8 mouse cellular contexts compared by ENCODE assay signal in genomic region chrX:35888945-35889799, GRCm38 (mm10). TPM values are rescaled to one million over a fixed set of nuclear protein-coding genes. Genes with fewer than 3 reads are reported as not detected.
DNase-seq lines count a peak whose midpoint lies in the region; ATAC-seq lines count a peak whose summit lies in the region.

No protein-coding gene starts in this region.

- no peaks in the 10 kb centered on the region for H3K27me3 ChIP-seq in kidney, embryonic 15.5 days
- peaks cover 12% of the 10 kb centered on the region for H3K27me3 ChIP-seq in liver, embryonic 16.5 days (ENCODE audit: control insufficient read depth, insufficient read depth, low read depth, low read length)

- no peaks in the 10 kb centered on the region for H3K36me3 ChIP-seq in kidney, embryonic 15.5 days
- no peaks in the 10 kb centered on the region for H3K36me3 ChIP-seq in liver, embryonic 16.5 days (ENCODE audit: control insufficient read depth, insufficient read depth)

- 14% methylated on average over 38 of the region's 58 CpGs for WGBS in kidney, embryonic 15.5 days
- 14% methylated on average over 46 of the region's 58 CpGs for WGBS in liver, embryonic 16.5 days (ENCODE audit: insufficient replicate concordance)

- peak; percentile 2 for DNase-seq in ovary, postnatal 14 days (ENCODE audit: low spot score)
- no peak for DNase-seq in ovary, postnatal 36 days (ENCODE audit: low spot score)
- DNase-seq in cerebellum, postnatal 10 days = peak; percentile 51 to 55
- DNase-seq in gastrocnemius, postnatal 4 days (ENCODE audit: low spot score in 2 of 2) = peak; percentile 17
- DNase-seq in neural tube, embryonic 10.5 days (ENCODE audit: extremely low spot score, low spot score) = peak; percentile 42
- peak; percentile 40 for DNase-seq in testis, postnatal 10 days (ENCODE audit: low spot score)

- peak overlapping the region; percentile 58 for H3K9ac ChIP-seq in kidney, embryonic 15.5 days
- H3K9ac ChIP-seq in liver, embryonic 16.5 days (ENCODE audit: low read depth, low read length) = peak overlapping the region; percentile 33; the same call in 1 of the 2 replicates

- ATAC-seq in kidney, embryonic 15.5 days (replicated peaks; ENCODE audit: low FRiP score) = peak; percentile 59
- no peak for ATAC-seq in liver, embryonic 16.5 days (ENCODE audit: low read depth)

- no peaks in the 10 kb centered on the region for H3K4me1 ChIP-seq in kidney, embryonic 15.5 days
- no peaks in the 10 kb centered on the region for H3K4me1 ChIP-seq in liver, embryonic 16.5 days (ENCODE audit: control insufficient read depth, low read depth, low read length)

- H3K4me3 ChIP-seq in kidney, embryonic 15.5 days (replicated peaks) = peak overlapping the region; percentile 60
- H3K4me3 ChIP-seq in liver, embryonic 16.5 days (ENCODE audit: low read depth, low read length) = peak overlapping the region; percentile 55

- H3K27ac ChIP-seq in kidney, embryonic 15.5 days = peak overlapping the region; percentile 75
- H3K27ac ChIP-seq in liver, embryonic 16.5 days (ENCODE audit: low read length) = no peak overlapping the region

- no peaks in the 10 kb centered on the region for H3K9me3 ChIP-seq in kidney, embryonic 15.5 days (replicated peaks)
- H3K9me3 ChIP-seq in liver, embryonic 16.5 days (replicated peaks; ENCODE audit: control insufficient read depth, low read length) = no peaks in the 10 kb centered on the region

- H3K4me2 ChIP-seq in kidney, embryonic 15.5 days = peak overlapping the region; percentile 68
- H3K4me2 ChIP-seq in liver, embryonic 16.5 days (ENCODE audit: low read depth, low read length) = peak overlapping the region; percentile 18

RNA-seq across cellular contexts. Expression of gene Dock11, which starts 0.5 kb away (rescaled TPM):
- total RNA-seq in gastrocnemius, postnatal 4 days (2021) = 10 to 100 TPM; 25.1 to 27.9 TPM
- polyA plus RNA-seq in kidney, embryonic 15.5 days (2015; fragmentation: Nextera tagmentation; extraction: Ambion mirVana) = 11.5 and 13.2 TPM in 2 replicates
- polyA plus RNA-seq in liver, embryonic 16.5 days (2015; fragmentation: Nextera tagmentation; extraction: Ambion mirVana) = 2.4 and 2.6 TPM in 2 replicates
